Mouse (Mus musculus): ENCODE measurements around the gene Ctbp1.

DNA sequence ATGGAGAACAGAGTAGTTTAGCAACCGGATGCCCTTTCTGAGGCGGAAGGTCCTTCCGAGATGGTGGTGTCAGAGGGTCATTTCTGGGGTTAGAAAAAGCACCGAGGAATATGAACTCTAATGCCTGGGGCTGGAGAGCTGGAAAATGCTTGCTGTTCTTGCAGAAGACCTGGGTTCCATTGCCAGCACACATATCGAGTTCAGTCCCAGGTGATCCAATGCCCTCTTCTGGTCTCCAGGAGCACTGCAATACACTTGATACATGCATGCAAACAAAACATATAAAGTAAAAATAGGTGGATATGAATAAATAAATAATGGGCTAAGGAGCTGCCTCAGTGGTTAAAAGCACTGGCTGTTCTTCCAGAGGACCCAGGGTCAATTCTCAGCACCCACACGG lies 22.4 kb upstream of the Ctbp1 start:
- TF ChIP-seq CTCF (IDR thresholded peaks at IDR 0.05; ENCODE audit: low read depth) (peak; percentile 71), EP300 (IDR thresholded peaks at IDR 0.05; ENCODE audit: low read depth) (no peak)

Data from liver, embryonic 14.5 days (tissue).